Mouse (Mus musculus) liver, embryonic 16.5 days (tissue): ENCODE data around the gene Ankrd11. TPM values are rescaled to one million over a fixed set of nuclear protein-coding genes. Genes with fewer than 3 reads are reported as not detected.
A peak's percentile ranks its signal among the peaks of the same experiment; 100 is the strongest.

ENCODE experiments used
- ATAC-seq: fragments of 200-750 bp; cut with Nextera tagmentation; 2 replicates; pipeline ENCODE4 v1.8.0; 2017; ENCODE audit warnings: low read depth, mild to moderate bottlenecking, moderate number of reproducible peaks, moderate library complexity
- H3K27ac ChIP-seq: fragments of 300-500 bp; sonication (generic); 2 replicates; pipeline ENCODE4 v1.5.1; 2014; ENCODE audit warnings: mild to moderate bottlenecking, low read length
- H3K27me3 ChIP-seq: fragments of 300-500 bp; sonication (generic); 2 replicates; pipeline ENCODE4 v1.6.1; 2014; ENCODE audit warnings: low read depth, low read length, mixed read lengths; ENCODE audit not compliant: control insufficient read depth, insufficient read depth
- H3K36me3 ChIP-seq: fragments of 300-500 bp; sonication (generic); 2 replicates; pipeline ENCODE4 v1.6.1; 2014; ENCODE audit warnings: mild to moderate bottlenecking; ENCODE audit not compliant: control insufficient read depth, insufficient read depth
- H3K4me1 ChIP-seq: fragments of 300-500 bp; sonication (generic); 2 replicates; pipeline ENCODE4 v1.6.1; 2014; ENCODE audit warnings: low read depth, low read length, mixed read lengths; ENCODE audit not compliant: control insufficient read depth
- H3K4me2 ChIP-seq: fragments of 300-500 bp; sonication (generic); 2 replicates; pipeline ENCODE4 v1.6.1; 2014; ENCODE audit warnings: low read depth, low read length, mixed read lengths
- H3K4me3 ChIP-seq: fragments of 300-500 bp; sonication (generic); 2 replicates; pipeline ENCODE4 v1.5.1; 2014; ENCODE audit warnings: low read depth, mild to moderate bottlenecking, low read length
- H3K9ac ChIP-seq: fragments of 300-500 bp; sonication (generic); 2 replicates; pipeline ENCODE4 v1.6.1; 2014; ENCODE audit warnings: low read depth, low read length
- H3K9me3 ChIP-seq: fragments of 300-500 bp; sonication (generic); replicated peaks from 2 replicates; pipeline ENCODE4 v1.6.1; 2016; ENCODE audit warnings: low read length; ENCODE audit not compliant: control insufficient read depth
- WGBS: fragments of 180-500 bp; shearing (Covaris S2); extraction: QIAGEN DNeasy Blood & Tissue Kit; methylation state at CpG from one replicate; pipeline ENCODE4 v1.1.7; 2014; ENCODE audit not compliant: insufficient replicate concordance; 5-methylcytosine and 5-hydroxymethylcytosine counted together
- polyA plus RNA-seq: library from polyadenylated mRNA; unstranded; fragments of >200 nt; fragmentation: Nextera tagmentation; extraction: Ambion mirVana; gene quantifications from 2 replicates; pipeline ENCODE4 v1.2.1, GENCODE M21; 2015

Ankrd11 gene
- polyA plus RNA-seq, 1 experiment from 2014 or later = 8.6 TPM

- no peak overlapping the region for H3K4me2 ChIP-seq
- no peaks in the 10 kb centered on the region for H3K27me3 ChIP-seq
- no peak overlapping the region for H3K4me3 ChIP-seq
- 67% methylated on average over 3 of the region's 3 CpGs for WGBS
- H3K27ac ChIP-seq = no peak overlapping the region
- peaks cover 7% of the 10 kb centered on the region for H3K36me3 ChIP-seq
- H3K9me3 ChIP-seq = no peaks in the 10 kb centered on the region
- no peak for ATAC-seq
- H3K9ac ChIP-seq = no peak overlapping the region
- H3K4me1 ChIP-seq = no peaks in the 10 kb centered on the region
Observed at GRCm38 (mm10) chr8:122878231-122878630, 163.8 kb downstream of the Ankrd11 start.

GRCm38 (mm10) chr8:122875186-122875585, 166.9 kb downstream of the Ankrd11 start:
- Histone ChIP-seq H3K4me3 (no peak overlapping the region), H3K4me2 (no peak overlapping the region), H3K4me1 (peaks cover 3% of the 10 kb centered on the region; the same call in 1 of the 2 replicates), H3K9ac (no peak overlapping the region), H3K9me3 (no peaks in the 10 kb centered on the region), H3K27ac (no peak overlapping the region), H3K27me3 (no peaks in the 10 kb centered on the region), H3K36me3 (no peaks in the 10 kb centered on the region)
- 72% methylated on average over 5 of the region's 5 CpGs for WGBS
- ATAC-seq = no peak

GRCm38 (mm10) chr8:122873171-122873570, 168.9 kb downstream of the Ankrd11 start:
- H3K4me1 ChIP-seq = peaks cover 5% of the 10 kb centered on the region
- no peak overlapping the region for H3K27ac ChIP-seq
- H3K4me3 ChIP-seq = no peak overlapping the region
- no peaks in the 10 kb centered on the region for H3K9me3 ChIP-seq
- no peak overlapping the region for H3K9ac ChIP-seq
- ATAC-seq = no peak
- H3K27me3 ChIP-seq = no peaks in the 10 kb centered on the region
- no peak overlapping the region for H3K4me2 ChIP-seq
- no peaks in the 10 kb centered on the region for H3K36me3 ChIP-seq
- 30% methylated on average over 6 of the region's 6 CpGs for WGBS

GRCm38 (mm10) chr8:122871663-122872062, 170.4 kb downstream of the Ankrd11 start:
- H3K4me2 ChIP-seq = no peak overlapping the region
- H3K36me3 ChIP-seq = no peaks in the 10 kb centered on the region
- whole genome bisulfite sequencing = 46% methylated on average over 9 of the region's 9 CpGs
- no peak overlapping the region for H3K9ac ChIP-seq
- no peaks in the 10 kb centered on the region for H3K27me3 ChIP-seq
- no peaks in the 10 kb centered on the region for H3K9me3 ChIP-seq
- peak; percentile 50; the same call in 1 of the 2 replicates for ATAC-seq
- H3K27ac ChIP-seq = no peak overlapping the region
- H3K4me3 ChIP-seq = no peak overlapping the region
- peaks cover 5% of the 10 kb centered on the region for H3K4me1 ChIP-seq

- Histone ChIP-seq H3K4me1 (peaks cover 5% of the 10 kb centered on the region), H3K36me3 (no peaks in the 10 kb centered on the region), H3K27ac (no peak overlapping the region), H3K27me3 (no peaks in the 10 kb centered on the region), H3K4me2 (peak overlapping the region; percentile 55), H3K9ac (0 out of 2 replicates have a peak overlapping the region, but pooled peaks have one; percentile 14), H3K4me3 (peak overlapping the region; percentile 41), H3K9me3 (no peaks in the 10 kb centered on the region)
- 15% methylated on average over 31 of the region's 31 CpGs for WGBS
- peak; percentile 42; the same call in 1 of the 2 replicates for ATAC-seq
Observed at GRCm38 (mm10) chr8:122870377-122870863, 171.7 kb downstream of the Ankrd11 start.

- Histone ChIP-seq H3K4me2 (no peak overlapping the region), H3K9ac (no peak overlapping the region), H3K27ac (no peak overlapping the region), H3K9me3 (no peaks in the 10 kb centered on the region), H3K4me3 (no peak overlapping the region), H3K36me3 (no peaks in the 10 kb centered on the region), H3K27me3 (peaks cover 13% of the 10 kb centered on the region), H3K4me1 (peaks cover 5% of the 10 kb centered on the region)
- 79% methylated on average over 6 of the region's 6 CpGs for WGBS
- no peak for ATAC-seq
Observed at GRCm38 (mm10) chr8:122867982-122868381, 174.1 kb downstream of the Ankrd11 start.

- Histone ChIP-seq H3K9ac (no peak overlapping the region), H3K4me3 (no peak overlapping the region), H3K27ac (no peak overlapping the region), H3K9me3 (no peaks in the 10 kb centered on the region), H3K36me3 (no peaks in the 10 kb centered on the region), H3K4me2 (no peak overlapping the region), H3K27me3 (peaks cover 13% of the 10 kb centered on the region), H3K4me1 (peaks cover 2% of the 10 kb centered on the region)
- ATAC-seq = no peak
- 46% methylated on average over 8 of the region's 8 CpGs for WGBS
Observed at GRCm38 (mm10) chr8:122866231-122866630, 175.8 kb downstream of the Ankrd11 start.

GRCm38 (mm10) chr8:122865441-122865840, 176.6 kb downstream of the Ankrd11 start:
- H3K36me3 ChIP-seq = no peaks in the 10 kb centered on the region
- WGBS = 40% methylated on average over 10 of the region's 10 CpGs
- H3K4me3 ChIP-seq = no peak overlapping the region
- no peaks in the 10 kb centered on the region for H3K9me3 ChIP-seq
- no peak for ATAC-seq
- peaks cover 2% of the 10 kb centered on the region for H3K4me1 ChIP-seq
- peaks cover 13% of the 10 kb centered on the region for H3K27me3 ChIP-seq
- no peak overlapping the region for H3K9ac ChIP-seq
- H3K4me2 ChIP-seq = no peak overlapping the region
- no peak overlapping the region for H3K27ac ChIP-seq

- Histone ChIP-seq H3K36me3 (no peaks in the 10 kb centered on the region), H3K4me2 (no peak overlapping the region), H3K4me1 (peaks cover 2% of the 10 kb centered on the region), H3K27ac (no peak overlapping the region), H3K27me3 (peaks cover 13% of the 10 kb centered on the region), H3K4me3 (no peak overlapping the region), H3K9ac (no peak overlapping the region), H3K9me3 (no peaks in the 10 kb centered on the region)
- no peak for ATAC-seq
- 55% methylated on average over 26 of the region's 26 CpGs for WGBS
Observed at GRCm38 (mm10) chr8:122864719-122865129, 177.4 kb downstream of the Ankrd11 start.
